Mouse (Mus musculus) brain, embryonic 14.5 days (tissue): Measurements from ENCODE around the gene Dcaf8.

Experiments used
- CTCF ChIP-seq: fragments of 200-500 bp; IDR thresholded peaks from 2 replicates; pipeline ENCODE4 v1.5.1; 2012; ENCODE audit warnings: inconsistent platforms, mild to moderate bottlenecking, moderate library complexity, borderline replicate concordance; ENCODE audit not compliant: insufficient read depth, insufficient read length; ENCODE audit errors: extremely low read depth
- POLR2A ChIP-seq: fragments of 200-500 bp; IDR thresholded peaks from 2 replicates; pipeline ENCODE4 v1.6.1; 2012; ENCODE audit warnings: mild to moderate bottlenecking, inconsistent platforms, borderline replicate concordance; ENCODE audit not compliant: poor library complexity, insufficient read depth, insufficient read length, severe bottlenecking; ENCODE audit errors: extremely low read depth

GRCm38 (mm10) chr1:172183056-172183455 lies 35.2 kb downstream of the Dcaf8 start:
- TF ChIP-seq CTCF: no peak
- TF ChIP-seq POLR2A: no peak
